Mouse (Mus musculus) cerebellum, postnatal 25 days (tissue): Measurements from ENCODE around the gene March10.

Experiments used
- DNase-seq, 2 experiments: peaks; one replicate each; pipeline ENCODE4 v3.0.0; 2021; ENCODE audit warnings: mixed read lengths in 2 of 2

March10 gene

DNA sequence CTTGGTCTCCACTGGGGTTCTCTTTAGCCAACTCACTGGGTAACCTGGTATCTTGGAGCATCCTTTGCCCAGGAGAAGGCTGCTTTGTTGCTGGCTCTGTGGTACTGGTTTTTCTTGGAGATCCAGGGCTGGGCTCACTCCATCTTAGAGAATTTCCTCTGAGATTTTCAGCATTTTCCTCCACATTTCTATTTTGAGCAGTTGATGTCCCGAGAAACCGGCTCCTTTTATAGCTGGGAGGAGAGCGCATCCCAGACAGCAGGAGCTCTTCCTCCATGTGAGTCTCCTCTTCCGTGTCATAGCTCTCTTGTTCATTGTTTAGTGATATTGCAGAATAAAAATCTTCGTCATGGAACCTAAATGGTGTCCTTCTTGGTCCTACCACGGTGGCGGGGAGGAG, 66.2 kb downstream of the March10 start:
- DNase-seq: no peak

DNA sequence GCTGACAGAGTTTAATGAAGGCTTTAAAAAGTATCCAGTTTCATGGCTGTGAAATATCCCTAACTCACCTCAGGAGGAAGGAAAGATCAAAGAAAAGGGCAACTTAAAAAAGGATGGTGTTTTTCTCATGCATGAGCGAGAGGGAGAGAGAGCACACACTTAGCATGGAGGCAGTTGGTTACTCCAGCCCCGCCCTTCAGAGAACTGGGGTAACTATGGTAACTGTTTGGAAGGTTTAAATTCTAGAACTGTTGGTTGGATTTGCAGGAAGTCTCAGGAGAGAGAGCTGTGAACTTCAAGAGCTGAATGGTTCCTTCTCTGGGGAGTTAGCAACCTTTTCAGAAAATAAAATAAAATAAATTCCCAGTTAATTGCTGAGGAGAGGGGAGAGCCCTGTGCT, 67.9 kb downstream of the March10 start:
- no peak for DNase-seq

DNA sequence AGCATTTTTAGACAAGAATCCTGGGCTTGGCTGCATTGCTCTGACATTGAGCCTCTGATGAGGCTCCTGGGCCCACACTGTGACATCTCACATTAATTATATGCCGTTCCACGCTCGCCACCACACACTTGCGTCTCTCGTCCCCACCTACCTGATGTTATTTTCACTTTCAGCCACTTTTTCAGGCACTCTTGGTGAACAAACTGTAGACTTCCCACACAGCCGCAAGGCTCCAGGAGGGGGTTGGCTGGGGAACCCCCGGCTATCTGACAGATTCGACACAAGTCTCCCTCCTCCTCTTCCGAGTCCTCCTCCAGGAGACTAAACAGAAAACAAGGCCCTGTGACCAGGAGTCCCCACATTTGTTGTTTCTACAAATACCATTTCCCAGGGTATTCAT, 71.3 kb downstream of the March10 start:
- no peak for DNase-seq

DNA sequence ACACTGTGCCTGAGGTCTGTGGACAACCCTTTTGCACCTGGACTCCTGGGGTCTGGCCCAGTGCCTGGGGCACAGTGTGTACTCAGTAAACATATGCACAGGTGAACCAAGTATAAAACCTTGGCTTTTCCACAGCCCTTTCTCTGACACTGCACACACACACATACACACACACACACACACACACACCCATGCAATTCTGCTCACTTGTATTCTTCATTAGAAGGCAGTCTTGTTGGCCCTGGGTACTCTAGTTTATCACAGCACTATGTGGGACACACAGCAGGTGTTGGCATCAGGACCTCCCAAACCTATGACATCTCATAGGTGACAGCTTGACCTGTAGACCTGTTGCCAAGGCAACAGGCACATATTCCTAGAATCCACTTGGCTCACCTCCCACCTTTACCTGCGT, 80.7 kb downstream of the March10 start:
- peak; percentile 60 to 72 for DNase-seq

- no peak for DNase-seq
These were observed 81.9 kb downstream of the March10 start for GRCm38 (mm10) chr11:105374526-105375175.

GRCm38 (mm10) chr11:105373881-105374280, 82.7 kb downstream of the March10 start:
- no peak for DNase-seq

DNA sequence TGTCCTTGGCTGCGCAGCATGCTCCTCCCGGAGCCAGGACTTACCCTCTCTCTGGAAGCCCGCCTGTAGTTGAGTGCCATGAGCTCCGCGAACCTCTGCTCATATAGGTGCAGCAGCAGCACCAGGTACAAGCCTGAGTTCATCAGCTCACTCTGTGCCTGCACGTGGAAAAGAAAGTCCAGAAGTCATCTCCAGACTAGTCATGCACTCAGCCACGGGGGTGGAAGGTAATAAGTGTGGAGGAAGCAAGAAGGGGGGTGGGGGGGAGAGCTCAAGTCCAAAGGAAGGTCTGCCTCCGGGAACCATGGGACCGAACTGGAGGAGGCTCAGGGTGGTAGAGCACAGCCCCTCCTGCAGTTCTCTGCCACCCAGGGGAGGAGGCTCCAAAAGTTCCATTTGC, 84.7 kb downstream of the March10 start:
- no peak for DNase-seq

- DNase-seq: no peak
These were observed 86.8 kb downstream of the March10 start for GRCm38 (mm10) chr11:105369526-105370386.

DNA sequence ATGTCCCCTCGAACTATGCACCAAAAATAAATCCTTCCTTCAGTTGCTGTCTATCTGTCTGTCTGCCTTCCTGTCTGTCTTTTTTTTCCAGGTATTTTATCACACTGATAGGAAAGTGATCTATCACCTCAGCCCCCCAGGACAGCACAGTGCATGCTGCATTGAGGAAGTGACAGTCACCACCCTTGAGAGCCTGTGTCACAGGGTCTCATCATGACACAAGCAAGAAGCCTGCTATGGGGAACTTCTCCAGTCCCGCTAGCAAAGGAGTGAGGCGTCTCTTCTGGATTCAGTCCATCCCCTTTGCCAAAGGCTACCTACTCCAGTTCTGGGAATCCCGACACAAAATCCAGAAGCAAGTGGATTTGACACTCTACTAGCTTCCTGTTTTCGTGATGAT, 87.7 kb downstream of the March10 start:
- no peak for DNase-seq

- no peak for DNase-seq
These were observed 89.4 kb downstream of the March10 start for GRCm38 (mm10) chr11:105367163-105367562.

GRCm38 (mm10) chr11:105366051-105366450, 90.5 kb downstream of the March10 start:
- DNase-seq: no peak

DNA sequence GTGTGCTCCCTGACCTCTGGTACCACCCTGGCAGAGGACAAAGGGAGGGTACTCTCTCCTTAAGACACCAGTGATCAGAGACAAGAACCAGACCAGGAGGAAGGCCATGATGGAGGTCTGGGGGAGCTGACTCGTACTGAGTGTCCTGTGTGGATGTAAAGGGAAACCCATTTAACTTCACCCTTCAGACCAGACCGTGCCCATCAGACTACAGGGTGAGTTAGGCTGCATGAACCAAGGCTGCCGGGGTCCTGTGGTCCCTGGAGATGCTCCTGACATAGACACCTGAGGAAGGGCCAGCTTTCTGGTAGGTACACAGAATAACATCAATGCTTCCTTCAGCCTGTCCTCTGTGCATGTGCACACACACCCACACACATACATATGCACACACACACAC, 90.9 kb downstream of the March10 start:
- no peak for DNase-seq

DNA sequence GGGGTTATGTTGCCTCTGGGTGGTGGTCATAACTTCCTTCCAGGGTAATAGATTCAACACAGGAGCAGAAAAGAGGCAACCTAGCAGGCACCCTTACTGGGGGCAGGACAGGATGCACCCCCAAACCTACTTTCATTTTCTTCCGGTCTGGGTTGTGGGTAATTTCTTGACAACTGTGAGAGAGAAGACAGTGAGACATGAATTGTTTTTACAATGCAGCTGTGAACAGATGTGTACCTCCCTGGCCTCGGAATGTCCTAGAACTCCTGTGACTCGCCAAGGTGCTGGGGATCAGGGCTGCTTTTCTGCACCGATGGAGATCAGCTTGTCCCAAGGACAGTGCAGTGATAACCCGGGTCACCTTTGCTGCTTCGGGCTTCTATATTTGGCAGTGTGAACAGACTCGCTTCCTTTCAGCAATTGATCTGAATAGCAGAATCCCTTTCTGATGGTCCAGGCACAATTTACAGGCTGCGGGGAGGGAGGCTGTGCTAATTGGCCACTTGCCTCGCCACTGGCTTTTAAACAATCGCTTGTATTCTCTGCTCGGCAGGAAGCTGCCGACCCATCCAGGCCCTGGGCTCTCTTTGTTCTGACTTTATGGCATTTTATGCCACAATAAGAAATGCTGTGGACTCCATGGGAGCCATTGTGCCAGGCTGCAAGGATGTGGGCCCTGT, 92.0 kb downstream of the March10 start:
- DNase-seq: no peak

DNA sequence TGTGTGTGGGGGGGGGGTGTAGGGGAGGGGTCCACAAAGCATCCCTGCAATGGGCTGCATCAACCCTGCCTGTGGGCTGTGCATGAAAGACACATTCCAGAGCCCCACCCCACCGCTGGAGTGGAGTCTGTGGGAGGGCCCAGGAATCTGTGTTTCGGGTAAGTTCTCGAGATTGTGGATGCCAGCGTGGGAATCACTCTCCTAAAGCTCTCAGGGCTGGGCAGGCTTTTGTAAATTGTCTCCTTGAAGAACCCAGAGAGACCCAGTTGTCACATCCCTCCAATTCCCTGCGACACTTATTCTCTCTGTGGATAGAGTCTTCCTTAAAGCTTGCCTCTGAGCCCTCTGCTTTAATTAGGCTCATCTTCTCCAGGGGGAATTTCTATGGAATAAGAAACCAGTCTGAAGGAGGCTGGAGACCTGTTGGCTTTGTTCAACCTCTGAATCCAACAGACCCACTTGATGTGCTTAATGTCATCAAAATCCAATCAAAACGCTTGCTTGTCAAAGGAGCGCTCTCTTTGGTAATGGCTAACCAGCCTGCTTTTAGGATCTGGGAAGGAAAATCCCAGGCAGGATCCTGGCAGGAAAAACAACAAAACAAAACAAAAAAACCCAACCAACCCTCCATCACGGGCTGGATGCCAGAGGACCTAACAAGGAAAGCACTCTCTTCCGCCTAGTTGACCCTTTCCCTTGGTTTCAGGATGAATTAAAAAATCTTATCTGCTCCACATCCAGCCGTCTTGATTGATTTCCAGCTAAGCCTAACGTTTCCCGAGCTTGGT, 92.7 kb downstream of the March10 start:
- no peak for DNase-seq

DNA sequence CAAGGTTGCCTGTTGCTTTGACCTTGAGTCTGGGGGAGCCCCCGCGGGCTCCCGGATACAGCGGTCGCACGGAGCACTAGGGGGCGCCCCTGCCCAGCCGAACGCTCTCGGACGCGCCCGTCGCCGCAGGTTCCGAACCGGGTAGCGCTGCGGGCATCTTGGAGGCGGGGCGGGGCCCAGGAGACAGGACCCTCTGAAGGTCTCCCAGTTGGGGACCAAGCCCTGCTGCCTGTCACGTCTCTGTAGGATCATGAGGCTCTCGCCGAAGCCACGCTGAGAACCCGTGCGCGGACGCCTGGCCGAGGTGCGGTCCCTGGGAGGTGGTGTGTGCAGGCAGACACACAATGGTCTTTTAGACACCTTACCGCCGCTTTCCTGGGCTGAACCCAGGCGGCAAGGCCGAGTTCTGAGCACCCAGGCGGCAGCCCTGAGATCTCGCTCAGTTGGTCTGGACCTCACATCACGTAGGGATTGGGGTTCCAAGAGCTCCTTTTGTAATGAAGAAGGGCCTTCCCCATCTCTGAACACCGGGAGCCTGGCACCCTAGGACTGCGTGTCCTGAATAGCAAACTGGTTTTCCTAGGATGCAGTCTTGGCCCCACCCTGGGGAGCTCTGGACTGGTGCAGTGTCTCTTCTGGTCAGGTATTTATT, 93.5 kb downstream of the March10 start:
- DNase-seq: peak; percentile 83 to 92

DNA sequence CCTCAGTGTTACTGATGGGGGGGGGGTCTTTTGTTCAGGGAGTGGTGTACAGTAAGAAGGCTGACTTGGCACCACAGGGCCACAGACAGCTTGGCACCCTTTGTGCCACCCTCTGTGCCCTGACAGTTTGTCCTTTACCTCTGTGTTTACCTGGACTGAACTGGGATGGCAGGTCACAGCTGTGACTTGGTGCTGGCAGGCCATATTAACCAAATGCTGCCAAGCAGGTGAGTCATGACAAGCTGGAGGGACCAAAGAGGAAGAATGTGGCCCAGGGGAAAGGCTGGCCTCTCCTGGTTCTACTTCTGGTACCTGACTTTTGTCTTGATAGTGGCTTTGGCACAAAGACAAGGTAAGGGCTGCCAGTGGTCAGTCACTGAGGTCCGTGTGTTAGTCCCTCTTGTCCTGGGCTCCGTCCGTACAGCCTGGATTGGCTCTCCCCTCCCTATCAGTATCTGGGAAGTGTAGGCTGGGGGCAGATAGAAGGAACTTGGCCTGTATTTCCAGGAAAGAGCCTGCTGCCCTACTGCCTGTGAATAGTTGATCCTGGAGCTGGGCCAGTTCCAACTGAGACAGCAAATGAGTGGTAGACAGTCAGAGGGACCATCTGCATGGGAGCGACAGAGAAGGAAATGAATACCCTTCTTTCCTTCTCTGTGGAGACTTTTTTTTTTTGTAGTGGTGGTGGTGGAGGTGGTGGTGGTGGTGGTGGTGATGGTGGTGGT, 94.3 kb downstream of the March10 start:
- DNase-seq: peak; percentile 47 to 77

DNA sequence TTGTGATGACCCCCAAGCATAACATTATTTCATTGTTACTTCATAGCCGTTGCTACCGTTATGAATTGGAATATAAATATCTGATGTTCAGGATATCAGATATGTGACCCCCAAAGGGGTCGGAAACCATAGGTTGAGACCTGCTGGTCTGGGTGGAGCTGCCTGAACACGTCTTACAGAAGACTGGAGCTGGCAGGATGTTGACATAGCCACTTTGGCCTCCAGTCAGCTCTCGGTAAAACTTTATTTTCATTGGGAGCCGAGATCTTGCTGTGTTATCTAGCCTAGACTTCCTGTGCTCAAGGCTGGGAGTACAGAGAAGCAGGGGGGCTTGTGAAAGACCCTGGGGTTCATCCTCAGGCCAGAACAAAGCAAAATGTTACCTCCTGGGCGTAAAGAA, 100.2 kb downstream of the March10 start:
- DNase-seq: no peak

- DNase-seq: no peak
These were observed 102.6 kb downstream of the March10 start for GRCm38 (mm10) chr11:105353891-105354280.

DNA sequence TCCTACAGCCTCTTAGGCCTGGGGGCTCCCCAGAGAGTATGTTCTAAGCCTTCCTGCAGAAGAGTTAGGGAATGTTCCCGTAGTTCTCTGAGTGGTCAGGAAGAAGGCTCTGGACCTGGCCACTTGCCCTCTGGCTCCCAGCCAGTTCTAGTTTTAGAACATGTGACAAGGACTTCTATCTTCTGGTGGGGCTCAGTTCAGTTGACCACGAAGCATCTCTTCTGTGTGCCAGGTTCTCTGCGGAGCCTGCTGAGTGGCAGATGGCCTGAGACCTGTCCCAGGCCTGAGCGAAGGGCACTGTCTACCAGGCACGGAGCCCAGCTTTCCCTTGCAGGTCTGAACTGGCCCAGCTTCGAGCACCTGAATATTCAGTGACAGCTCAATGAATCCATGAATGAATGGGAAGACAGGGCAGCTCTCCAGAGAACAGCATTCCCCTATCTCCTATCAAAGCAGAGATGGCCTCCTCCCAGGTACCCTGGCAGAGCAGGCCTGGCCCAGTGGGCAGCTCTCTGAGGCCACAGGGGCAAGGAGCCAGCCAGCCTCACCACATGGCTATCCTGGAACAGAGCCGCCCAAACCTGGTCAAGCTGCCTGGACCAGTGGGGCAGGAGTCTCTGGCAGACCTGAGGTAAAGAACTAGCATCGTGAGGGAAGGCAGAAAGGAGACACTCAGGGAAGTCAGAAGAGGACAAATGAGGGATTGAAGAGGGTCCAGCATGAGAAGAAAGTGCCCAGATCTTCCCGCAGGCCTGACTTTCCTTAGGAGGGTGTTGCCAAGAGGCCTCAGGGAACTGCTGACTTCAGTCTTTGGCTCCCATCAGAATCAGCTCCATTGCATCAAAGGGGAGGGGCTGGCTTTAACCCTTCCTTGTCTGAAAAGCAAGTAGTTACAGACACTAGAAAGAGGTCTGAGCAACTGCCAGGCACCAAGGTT, 103.3 kb downstream of the March10 start:
- DNase-seq: peak; percentile 99

GRCm38 (mm10) chr11:105352152-105352551, 104.4 kb downstream of the March10 start:
- DNase-seq: no peak
